Mouse (Mus musculus): ENCODE results near the gene Mt4. TPM values are rescaled to one million over a fixed set of nuclear protein-coding genes. Genes with fewer than 3 reads are reported as not detected.
A peak's percentile ranks its signal among the peaks of the same experiment; 100 is the strongest.

Gene Mt4
- polyA plus RNA-seq (2015; fragmentation: Nextera tagmentation; extraction: Ambion mirVana), result not detected in 2 replicates

- H3K9me3 ChIP-seq, result no peaks in the 10 kb centered on the region
- H3K27ac ChIP-seq (replicated peaks), result no peak within 1 kb of the TSS
- no peak within 1 kb of the TSS for H3K9ac ChIP-seq
- H3K36me3 ChIP-seq, result no peaks in the 10 kb centered on the region
- no peak within 1 kb of the TSS for H3K4me3 ChIP-seq
- ATAC-seq (ENCODE audit: extremely low read depth, insufficient number of reproducible peaks, low FRiP score, low TSS enrichment), result no peak
- WGBS, result 61% methylated on average over 6 of the region's 6 CpGs
- H3K4me1 ChIP-seq, result no peaks in the 10 kb centered on the region
- H3K27me3 ChIP-seq (replicated peaks), result no peaks in the 10 kb centered on the region; the same call in 1 of the 2 replicates
- H3K4me2 ChIP-seq, result no peak within 1 kb of the TSS
Observed at GRCm38 (mm10) chr8:94136933-94137332, at the start of gene Mt4. Mt4 (plus strand) TSS chr8:94137197.

GRCm38 (mm10) chr8:94087964-94088363, 49.0 kb upstream of the Mt4 start:
- ATAC-seq (ENCODE audit: extremely low read depth, insufficient number of reproducible peaks, low FRiP score, low TSS enrichment), result no peak
- no peak overlapping the region for H3K27ac ChIP-seq (replicated peaks)
- no peaks in the 10 kb centered on the region for H3K36me3 ChIP-seq
- 67% methylated on average over 9 of the region's 9 CpGs for WGBS
- no peak overlapping the region for H3K9ac ChIP-seq
- no peak overlapping the region for H3K4me3 ChIP-seq
- H3K9me3 ChIP-seq, result no peaks in the 10 kb centered on the region
- no peaks in the 10 kb centered on the region for H3K4me1 ChIP-seq
- H3K4me2 ChIP-seq, result no peak overlapping the region
- no peaks in the 10 kb centered on the region for H3K27me3 ChIP-seq (replicated peaks)

GRCm38 (mm10) chr8:94089715-94090114, 47.3 kb upstream of the Mt4 start:
- peaks cover 5% of the 10 kb centered on the region; the same call in 1 of the 2 replicates for H3K4me1 ChIP-seq
- ATAC-seq (ENCODE audit: extremely low read depth, insufficient number of reproducible peaks, low FRiP score, low TSS enrichment), result no peak
- no peaks in the 10 kb centered on the region for H3K27me3 ChIP-seq (replicated peaks)
- H3K27ac ChIP-seq (replicated peaks), result no peak overlapping the region
- no peak overlapping the region for H3K4me3 ChIP-seq
- no peaks in the 10 kb centered on the region for H3K36me3 ChIP-seq
- no peak overlapping the region for H3K9ac ChIP-seq
- no peak overlapping the region for H3K4me2 ChIP-seq
- WGBS, result 65% methylated on average over 6 of the region's 6 CpGs
- H3K9me3 ChIP-seq, result no peaks in the 10 kb centered on the region

GRCm38 (mm10) chr8:94092848-94093247, 44.1 kb upstream of the Mt4 start:
- Histone ChIP-seq H3K4me3 (no peak overlapping the region), H3K9me3 (no peaks in the 10 kb centered on the region), H3K4me2 (no peak overlapping the region), H3K9ac (no peak overlapping the region), H3K36me3 (no peaks in the 10 kb centered on the region), H3K27me3 (replicated peaks) (no peaks in the 10 kb centered on the region), H3K27ac (replicated peaks) (no peak overlapping the region), H3K4me1 (peaks cover 13% of the 10 kb centered on the region)
- ATAC-seq (ENCODE audit: extremely low read depth, insufficient number of reproducible peaks, low FRiP score, low TSS enrichment), result no peak
- WGBS, result 71% methylated on average over 9 of the region's 9 CpGs

- H3K27me3 ChIP-seq (replicated peaks), result no peaks in the 10 kb centered on the region
- H3K4me3 ChIP-seq, result no peak overlapping the region
- H3K27ac ChIP-seq (replicated peaks), result no peak overlapping the region
- H3K36me3 ChIP-seq, result no peaks in the 10 kb centered on the region
- no peak for ATAC-seq (ENCODE audit: extremely low read depth, insufficient number of reproducible peaks, low FRiP score, low TSS enrichment)
- H3K4me2 ChIP-seq, result no peak overlapping the region
- 72% methylated on average over 6 of the region's 6 CpGs for WGBS
- H3K4me1 ChIP-seq, result peaks cover 18% of the 10 kb centered on the region
- no peak overlapping the region for H3K9ac ChIP-seq
- no peaks in the 10 kb centered on the region for H3K9me3 ChIP-seq
Observed at GRCm38 (mm10) chr8:94094281-94094680, 42.7 kb upstream of the Mt4 start.

- peak; percentile 99 for ATAC-seq (ENCODE audit: extremely low read depth, insufficient number of reproducible peaks, low FRiP score, low TSS enrichment)
Observed at GRCm38 (mm10) chr8:94098081-94098974, 38.7 kb upstream of the Mt4 start, which contains the start of gene Bbs2. Bbs2 (minus strand) TSS chr8:94098928.

GRCm38 (mm10) chr8:94098996-94099395, 38.0 kb upstream of the Mt4 start:
- Histone ChIP-seq H3K27ac (replicated peaks) (peak overlapping the region; percentile 88), H3K9ac (peak overlapping the region; percentile 84), H3K9me3 (no peaks in the 10 kb centered on the region)

More at GRCm38 (mm10) chr8:94098081-94098974, 38.7 kb upstream of the Mt4 start, which contains the start of gene Bbs2:
- H3K27me3 ChIP-seq (replicated peaks), result peaks cover 28% of the 10 kb centered on the region
- H3K9ac ChIP-seq, result peak within 1 kb of the TSS; percentile 84
- peak within 1 kb of the TSS; percentile 77 for H3K4me3 ChIP-seq
- no peaks in the 10 kb centered on the region for H3K36me3 ChIP-seq
- peaks cover 17% of the 10 kb centered on the region for H3K4me1 ChIP-seq
- peak within 1 kb of the TSS; percentile 70 for H3K4me2 ChIP-seq
- under 1% methylated on average over 61 of the region's 61 CpGs for WGBS
- H3K9me3 ChIP-seq, result no peaks in the 10 kb centered on the region
- peak within 1 kb of the TSS; percentile 88 for H3K27ac ChIP-seq (replicated peaks)

GRCm38 (mm10) chr8:94104146-94104545, 32.9 kb upstream of the Mt4 start:
- Histone ChIP-seq H3K9me3 (no peaks in the 10 kb centered on the region), H3K9ac (no peak overlapping the region), H3K27me3 (replicated peaks) (peaks cover 38% of the 10 kb centered on the region), H3K27ac (replicated peaks) (no peak overlapping the region), H3K4me1 (peaks cover under 1% of the 10 kb centered on the region), H3K36me3 (no peaks in the 10 kb centered on the region), H3K4me2 (no peak overlapping the region), H3K4me3 (no peak overlapping the region)
- no peak for ATAC-seq (ENCODE audit: extremely low read depth, insufficient number of reproducible peaks, low FRiP score, low TSS enrichment)
- WGBS, result 42% methylated on average over 5 of the region's 5 CpGs

More at GRCm38 (mm10) chr8:94098996-94099395, 38.0 kb upstream of the Mt4 start:
- Histone ChIP-seq H3K27me3 (replicated peaks) (peaks cover 32% of the 10 kb centered on the region), H3K4me3 (peak overlapping the region; percentile 77), H3K4me2 (peak overlapping the region; percentile 70), H3K4me1 (peaks cover 13% of the 10 kb centered on the region), H3K36me3 (no peaks in the 10 kb centered on the region)
- 52% methylated on average over 4 of the region's 4 CpGs for WGBS
- no peak for ATAC-seq (ENCODE audit: extremely low read depth, insufficient number of reproducible peaks, low FRiP score, low TSS enrichment)

GRCm38 (mm10) chr8:94107871-94108270, 29.1 kb upstream of the Mt4 start:
- H3K27ac ChIP-seq (replicated peaks), result no peak overlapping the region
- ATAC-seq (ENCODE audit: extremely low read depth, insufficient number of reproducible peaks, low FRiP score, low TSS enrichment), result no peak

GRCm38 (mm10) chr8:94109396-94109795, 27.6 kb upstream of the Mt4 start:
- Histone ChIP-seq H3K27me3 (replicated peaks) (peaks cover 3% of the 10 kb centered on the region), H3K27ac (replicated peaks) (no peak overlapping the region), H3K36me3 (no peaks in the 10 kb centered on the region), H3K4me3 (no peak overlapping the region), H3K9ac (no peak overlapping the region), H3K4me1 (peaks cover 14% of the 10 kb centered on the region), H3K9me3 (no peaks in the 10 kb centered on the region), H3K4me2 (no peak overlapping the region)
- ATAC-seq (ENCODE audit: extremely low read depth, insufficient number of reproducible peaks, low FRiP score, low TSS enrichment), result no peak
- 65% methylated on average over 6 of the region's 6 CpGs for WGBS

More at GRCm38 (mm10) chr8:94107871-94108270, 29.1 kb upstream of the Mt4 start:
- Histone ChIP-seq H3K36me3 (no peaks in the 10 kb centered on the region), H3K27me3 (replicated peaks) (peaks cover 11% of the 10 kb centered on the region), H3K4me3 (no peak overlapping the region), H3K4me1 (peaks cover 9% of the 10 kb centered on the region; the same call in 1 of the 2 replicates), H3K9me3 (no peaks in the 10 kb centered on the region), H3K4me2 (no peak overlapping the region), H3K9ac (no peak overlapping the region)
- WGBS, result 49% methylated on average over 3 of the region's 3 CpGs

GRCm38 (mm10) chr8:94109835-94110234, 27.2 kb upstream of the Mt4 start:
- Histone ChIP-seq H3K36me3 (no peaks in the 10 kb centered on the region), H3K4me3 (no peak overlapping the region), H3K4me2 (no peak overlapping the region), H3K9me3 (no peaks in the 10 kb centered on the region), H3K9ac (no peak overlapping the region), H3K27me3 (replicated peaks) (no peaks in the 10 kb centered on the region), H3K4me1 (peaks cover 14% of the 10 kb centered on the region), H3K27ac (replicated peaks) (no peak overlapping the region)
- WGBS, result 75% methylated on average over 5 of the region's 5 CpGs
- ATAC-seq (ENCODE audit: extremely low read depth, insufficient number of reproducible peaks, low FRiP score, low TSS enrichment), result no peak

Measured in heart, embryonic 13.5 days (tissue).